In the genomic region with DNA sequence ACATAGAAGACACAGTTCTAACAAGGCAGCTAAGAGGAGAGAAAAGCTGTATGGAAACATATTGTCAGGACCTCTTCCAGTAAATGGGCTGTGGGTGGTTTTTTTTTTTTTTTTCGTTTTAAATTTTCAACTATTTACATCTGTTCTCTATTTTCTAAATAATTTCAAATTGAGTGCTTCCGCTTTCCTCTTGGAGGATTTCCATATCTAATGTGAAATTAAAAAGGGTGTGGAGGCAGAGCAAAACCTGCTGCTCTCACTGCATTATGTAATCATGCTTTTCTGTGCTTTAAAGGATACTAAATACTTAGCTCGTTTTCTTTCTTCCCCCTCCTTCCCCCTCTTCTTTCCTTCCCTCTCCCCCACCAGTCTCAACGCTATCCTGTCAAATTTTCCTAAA, we compare ENCODE assay signal across 20 mouse cellular contexts. TPM values are rescaled to one million over a fixed set of nuclear protein-coding genes. Genes with fewer than 3 reads are reported as not detected.
DNase-seq lines count a peak whose midpoint lies in the region; ATAC-seq and TF ChIP-seq lines count a peak whose summit lies in the region.
"Had no signal": no experiment of that assay in that cellular context is flagged by ENCODE, and none has a peak within 500 bp of the region (broad histone marks: within the 10 kb centered on the region; RNA-seq: fewer than 3 reads in every experiment).

No protein-coding gene starts in this region.

- ATAC-seq in lung, embryonic 14.5 days (ENCODE audit: insufficient read depth) = no peak
- no peak for ATAC-seq in intestine, postnatal 0 days
- no peak for ATAC-seq in forebrain, embryonic 14.5 days
- ATAC-seq: CD4-positive, CD25-positive, alpha-beta regulatory T cell, adult 4 months; forebrain, embryonic 13.5 days had no signal

- no peak for TF ChIP-seq RAD21 in MEL (IDR thresholded peaks at IDR 0.05; ENCODE audit: low read depth, low read length)

- H3K4me1 ChIP-seq in lung, embryonic 14.5 days (ENCODE audit: insufficient read depth) = no peaks in the 10 kb centered on the region
- peaks cover 12 to 49% of the 10 kb centered on the region in 2 experiments for H3K4me1 ChIP-seq in MEL (ENCODE audit: control insufficient read depth in 1 of 2, insufficient read depth in 2 of 2, low read length in 2 of 2)
- H3K4me1 ChIP-seq in intestine, postnatal 0 days (replicated peaks; ENCODE audit: control insufficient read depth, insufficient read depth, low read length) = peaks cover 5% of the 10 kb centered on the region; the same call in 1 of the 2 replicates
- no peaks in the 10 kb centered on the region for H3K4me1 ChIP-seq in forebrain, embryonic 14.5 days (ENCODE audit: control insufficient read depth, insufficient read depth, low read length)
- no peaks in the 10 kb centered on the region for H3K4me1 ChIP-seq in cerebellum, adult 2 months (ENCODE audit: control insufficient read depth, insufficient read depth, low read length)
- H3K4me1 ChIP-seq: embryonic facial prominence, embryonic 10.5 days; forebrain, embryonic 13.5 days had no signal

- 23% methylated on average over 4 of the region's 4 CpGs for WGBS in lung, embryonic 14.5 days
- WGBS in intestine, postnatal 0 days = 12% methylated on average over 4 of the region's 4 CpGs
- WGBS in forebrain, embryonic 14.5 days = 39% methylated on average over 4 of the region's 4 CpGs
- WGBS in cerebellum, adult 2 months = 40% methylated on average over 4 of the region's 4 CpGs

- no peak overlapping the region for H3K9ac ChIP-seq in lung, embryonic 14.5 days
- peak overlapping the region; percentile 47 for H3K9ac ChIP-seq in MEL (ENCODE audit: control insufficient read depth, low read depth, low read length, poor library complexity, severe bottlenecking)
- H3K9ac ChIP-seq in intestine, postnatal 0 days (ENCODE audit: low read depth, low read length) = no peak overlapping the region
- H3K9ac ChIP-seq in forebrain, embryonic 14.5 days (ENCODE audit: low read length) = no peak overlapping the region
- H3K9ac ChIP-seq: forebrain, embryonic 13.5 days; heart, embryonic 13.5 days had no signal

- H3K4me2 ChIP-seq in lung, embryonic 14.5 days = no peak overlapping the region
- H3K4me2 ChIP-seq in intestine, postnatal 0 days (replicated peaks; ENCODE audit: low read depth) = peak overlapping the region; percentile 42; the same call in 1 of the 2 replicates
- no peak overlapping the region for H3K4me2 ChIP-seq in forebrain, embryonic 14.5 days (ENCODE audit: low read length)
- H3K4me2 ChIP-seq: forebrain, embryonic 13.5 days; heart, embryonic 13.5 days had no signal

- peak overlapping the region; percentile 90 for H3K27ac ChIP-seq in layer of hippocampus, adult 2 months
- no peak overlapping the region for H3K27ac ChIP-seq in lung, embryonic 14.5 days (ENCODE audit: low read depth)
- peak overlapping the region; percentile 71 for H3K27ac ChIP-seq in MEL (ENCODE audit: control insufficient read depth, low read depth, low read length)
- H3K27ac ChIP-seq in intestine, postnatal 0 days (ENCODE audit: low read depth, low read length) = peak overlapping the region; percentile 88
- H3K27ac ChIP-seq in forebrain, embryonic 14.5 days (ENCODE audit: low read depth, low read length) = no peak overlapping the region
- H3K27ac ChIP-seq in cerebellum, adult 2 months (ENCODE audit: insufficient read depth, low read length) = no peak overlapping the region
- H3K27ac ChIP-seq: embryonic facial prominence, embryonic 10.5 days; forebrain, embryonic 13.5 days; gastrocnemius, adult 2 months; heart, embryonic 13.5 days had no signal

- H3K36me3 ChIP-seq in lung, embryonic 14.5 days (ENCODE audit: insufficient read depth) = no peaks in the 10 kb centered on the region
- H3K36me3 ChIP-seq in MEL (ENCODE audit: control insufficient read depth in 1 of 2, insufficient read depth in 2 of 2, low read length in 2 of 2) = peaks cover 0 to 36% of the 10 kb centered on the region in 2 experiments; a peak in 2 of 4 replicates
- no peaks in the 10 kb centered on the region for H3K36me3 ChIP-seq in intestine, postnatal 0 days (ENCODE audit: control insufficient read depth, insufficient read depth)
- H3K36me3 ChIP-seq in forebrain, embryonic 14.5 days (ENCODE audit: control insufficient read depth, insufficient read depth, low read length) = no peaks in the 10 kb centered on the region
- H3K36me3 ChIP-seq: embryonic facial prominence, embryonic 10.5 days; G1E; heart, embryonic 13.5 days had no signal

- H3K4me3 ChIP-seq in layer of hippocampus, adult 2 months = no peak overlapping the region
- H3K4me3 ChIP-seq in lung, embryonic 14.5 days (ENCODE audit: low read depth, low read length) = no peak overlapping the region
- peak overlapping the region; percentile 35 to 56 for H3K4me3 ChIP-seq in MEL (ENCODE audit: control insufficient read depth in 1 of 2, insufficient read depth in 1 of 2, low read depth in 2 of 2, low read length in 2 of 2)
- H3K4me3 ChIP-seq in intestine, postnatal 0 days (ENCODE audit: low read depth, low read length) = no peak overlapping the region
- H3K4me3 ChIP-seq in forebrain, embryonic 14.5 days (ENCODE audit: low read depth, low read length) = no peak overlapping the region
- no peak overlapping the region for H3K4me3 ChIP-seq in cerebellum, adult 2 months (replicated peaks; ENCODE audit: insufficient read depth, low read depth, low read length)
- H3K4me3 ChIP-seq: embryonic facial prominence, embryonic 10.5 days; forebrain, embryonic 13.5 days; gastrocnemius, adult 2 months; heart, embryonic 13.5 days had no signal

- no peak for DNase-seq in layer of hippocampus, adult 2 months (ENCODE audit: low spot score in 2 of 2)
- no peak for DNase-seq in layer of hippocampus, adult 8-10 months (ENCODE audit: low spot score in 2 of 2)
- peak; percentile 39 for DNase-seq in lung, embryonic 14.5 days
- no peak for DNase-seq in lung, adult 18-20 months
- peak; percentile 70 for DNase-seq in MEL (ENCODE audit: low read depth, low spot score)
- no peak for DNase-seq in forebrain, embryonic 14.5 days (ENCODE audit: low spot score)
- no peak for DNase-seq in cerebellum, adult 2 months
- DNase-seq: B cell, adult 2 months; cerebellum, adult 11-12 months; cerebellum, adult 9-11 months; gastrocnemius, adult 2 months; gastrocnemius, postnatal 36 days; heart, adult 11 months; heart, postnatal 36 days had no signal

- no peak for TF ChIP-seq POLR2A in MEL (IDR thresholded peaks at IDR 0.05; ENCODE audit: control insufficient read depth in 1 of 2, insufficient read depth in 1 of 2, low read depth in 1 of 2, low read length in 2 of 2, poor library complexity in 1 of 2)
- no peak for TF ChIP-seq POLR2A in cerebellum, adult 2 months (IDR thresholded peaks at IDR 0.05; ENCODE audit: borderline replicate concordance, insufficient read depth, low read length)

- no peaks in the 10 kb centered on the region for H3K9me3 ChIP-seq in lung, embryonic 14.5 days (ENCODE audit: low read depth, low read length)
- no peaks in the 10 kb centered on the region for H3K9me3 ChIP-seq in MEL (replicated peaks; ENCODE audit: insufficient read depth, low read length)
- H3K9me3 ChIP-seq in intestine, postnatal 0 days (ENCODE audit: control insufficient read depth) = no peaks in the 10 kb centered on the region
- H3K9me3 ChIP-seq in forebrain, embryonic 14.5 days (replicated peaks; ENCODE audit: control insufficient read depth, low read length) = no peaks in the 10 kb centered on the region
- H3K9me3 ChIP-seq: embryonic facial prominence, embryonic 10.5 days; forebrain, embryonic 13.5 days; G1E; heart, embryonic 13.5 days had no signal

- H3K79me2 ChIP-seq in MEL (ENCODE audit: control insufficient read depth, insufficient read depth, low read length, poor library complexity) = no peaks in the 10 kb centered on the region

- no peak for TF ChIP-seq CTCF in layer of hippocampus, adult 2 months (conservative IDR thresholded peaks at IDR 0.05)
- TF ChIP-seq CTCF in lung, embryonic 14.5 days (IDR thresholded peaks at IDR 0.05; ENCODE audit: low read depth) = no peak
- no peak for TF ChIP-seq CTCF in MEL (IDR thresholded peaks at IDR 0.05 in 2 of 3, conservative IDR thresholded peaks at IDR 0.05 in 1 of 3; ENCODE audit: control insufficient read depth in 1 of 3, insufficient read depth in 1 of 3, low read depth in 2 of 3, low read length in 3 of 3, poor library complexity in 1 of 3, severe bottlenecking in 1 of 3)
- no peak for TF ChIP-seq CTCF in intestine, postnatal 0 days (IDR thresholded peaks at IDR 0.05; ENCODE audit: low read depth)
- no peak for TF ChIP-seq CTCF in cerebellum, adult 2 months (IDR thresholded peaks at IDR 0.05; ENCODE audit: borderline replicate concordance, insufficient read depth, low read depth, low read length)

- peak; percentile 42 to 47 for TF ChIP-seq EP300 in MEL (IDR thresholded peaks at IDR 0.05; ENCODE audit: low read depth in 1 of 2, low read length in 2 of 2)

- no peaks in the 10 kb centered on the region for H3K27me3 ChIP-seq in lung, embryonic 14.5 days (ENCODE audit: insufficient read depth, low read length)
- H3K27me3 ChIP-seq in MEL (ENCODE audit: control insufficient read depth in 1 of 2, insufficient read depth in 2 of 2, low read length in 2 of 2) = no peaks in the 10 kb centered on the region
- H3K27me3 ChIP-seq in intestine, postnatal 0 days (replicated peaks; ENCODE audit: control insufficient read depth, insufficient read depth, low read length) = no peaks in the 10 kb centered on the region
- no peaks in the 10 kb centered on the region for H3K27me3 ChIP-seq in forebrain, embryonic 14.5 days (replicated peaks; ENCODE audit: control insufficient read depth, insufficient read depth, low read length)
- no peaks in the 10 kb centered on the region for H3K27me3 ChIP-seq in cerebellum, adult 2 months (ENCODE audit: control insufficient read depth, insufficient read depth, low read length)
- H3K27me3 ChIP-seq: forebrain, embryonic 13.5 days; heart, embryonic 13.5 days had no signal

RNA-seq across cellular contexts. Expression of a gene that starts 3.7 kb away (rescaled TPM):
- total RNA-seq in layer of hippocampus, adult 2 months (2021) = 10 to 100 TPM; 18.3 to 23.4 TPM
- 10 to 100 TPM; 17.0 to 25.2 (median 21.8) TPM for total RNA-seq in layer of hippocampus, adult 8-10 months (2022)
- polyA plus RNA-seq in lung, embryonic 14.5 days (2014; fragmentation: Nextera tagmentation; extraction: Ambion mirVana) = 5.0 and 5.4 TPM in 2 replicates
- total RNA-seq in MEL (2012; rRNA removed) = 0.04 and 0.07 TPM in 2 replicates
- under 1 TPM in 1 of 2 experiments, not detected in 1; 0.25 TPM for polyA plus RNA-seq in MEL (2012; ENCODE audit: insufficient read depth in 1 of 2, insufficient read length in 2 of 2, low read depth in 1 of 2, low replicate concordance in 2 of 2, missing spikeins in 1 of 2)
- polyA plus RNA-seq in intestine, postnatal 0 days (2015; fragmentation: Nextera tagmentation; extraction: Ambion mirVana) = 59.3 and 73.8 TPM in 2 replicates
- 2.5 and 2.8 TPM in 2 replicates for polyA plus RNA-seq in forebrain, embryonic 14.5 days (2014; fragmentation: Nextera tagmentation; extraction: Ambion mirVana)
- polyA plus RNA-seq in cerebellum, adult 2 months (2012; rRNA removed) = 5.3 and 6.6 TPM in 2 replicates
- polyA plus RNA-seq: CD4-positive, CD25-positive, alpha-beta regulatory T cell, adult 4 months had no signal

RNA-seq across cellular contexts. Expression of a gene that starts 35.5 kb away (rescaled TPM):
- total RNA-seq in layer of hippocampus, adult 2 months (2021) = 1 to 10 TPM; 4.8 to 5.8 TPM
- total RNA-seq in layer of hippocampus, adult 8-10 months (2022) = 1 to 10 TPM; 4.7 to 7.8 (median 5.2) TPM
- 16.4 and 17.8 TPM in 2 replicates for polyA plus RNA-seq in lung, embryonic 14.5 days (2014; fragmentation: Nextera tagmentation; extraction: Ambion mirVana)
- 1.5 and 4.9 TPM in 2 replicates for total RNA-seq in MEL (2012; rRNA removed)
- polyA plus RNA-seq in MEL (2012; ENCODE audit: insufficient read depth in 1 of 2, insufficient read length in 2 of 2, low read depth in 1 of 2, low replicate concordance in 2 of 2, missing spikeins in 1 of 2) = 1 to 10 TPM in 1 of 2 experiments, not detected in 1; 3.1 TPM
- 17.2 and 23.4 TPM in 2 replicates for polyA plus RNA-seq in intestine, postnatal 0 days (2015; fragmentation: Nextera tagmentation; extraction: Ambion mirVana)
- 1.2 and 1.3 TPM in 2 replicates for polyA plus RNA-seq in forebrain, embryonic 14.5 days (2014; fragmentation: Nextera tagmentation; extraction: Ambion mirVana)
- polyA plus RNA-seq in cerebellum, adult 2 months (2012; rRNA removed) = 1.4 and 1.5 TPM in 2 replicates
- polyA plus RNA-seq: CD4-positive, CD25-positive, alpha-beta regulatory T cell, adult 4 months had no signal

Comparison
In these comparisons a context has a peak if more than half of its experiments do, and no peak if none do; other contexts are left out.
1. DNase-seq: peak in lung, embryonic 14.5 days (single experiment) and MEL (single experiment); none in layer of hippocampus, adult 2 months (0 of 2), layer of hippocampus, adult 8-10 months (0 of 2), lung, adult 18-20 months (0 of 2), forebrain, embryonic 14.5 days (single experiment) and cerebellum, adult 2 months (0 of 2).
2. H3K27ac ChIP-seq: peak in layer of hippocampus, adult 2 months (single experiment), MEL (single experiment) and intestine, postnatal 0 days (single experiment); none in lung, embryonic 14.5 days (single experiment), forebrain, embryonic 14.5 days (single experiment) and cerebellum, adult 2 months (single experiment).
3. H3K4me3 ChIP-seq: peak in MEL (2 of 2); none in layer of hippocampus, adult 2 months (single experiment), lung, embryonic 14.5 days (single experiment), intestine, postnatal 0 days (single experiment), forebrain, embryonic 14.5 days (single experiment) and cerebellum, adult 2 months (single experiment).